Mouse (Mus musculus) kidney, postnatal 10 days (tissue): ENCODE measurements around the gene Themis3.
A peak's percentile ranks its signal among the peaks of the same experiment; 100 is the strongest.

Experiments used
- DNase-seq: peaks from one replicate; pipeline ENCODE4 v3.0.0; 2021; ENCODE audit warnings: mixed read lengths

Themis3 gene

GRCm38 (mm10) chr17:66594435-66594834 is at the start of gene Themis3:
Themis3 (minus strand) TSS chr17:66594621.
- DNase-seq, result no peak

GRCm38 (mm10) chr17:66637951-66638722 is 43.7 kb upstream of the Themis3 start:
- no peak for DNase-seq

- no peak for DNase-seq
Measured at GRCm38 (mm10) chr17:66619996-66620656, 25.7 kb upstream of the Themis3 start.

- no peak for DNase-seq
Measured at GRCm38 (mm10) chr17:66619255-66619826, 24.9 kb upstream of the Themis3 start.

- DNase-seq, result no peak
Measured at GRCm38 (mm10) chr17:66610032-66610431, 15.6 kb upstream of the Themis3 start.

GRCm38 (mm10) chr17:66604931-66605330 is 10.5 kb upstream of the Themis3 start:
- DNase-seq, result no peak

- DNase-seq, result no peak
Measured at GRCm38 (mm10) chr17:66601171-66601570, 6.8 kb upstream of the Themis3 start.

- DNase-seq, result no peak
Measured at GRCm38 (mm10) chr17:66595867-66596266, 1.4 kb upstream of the Themis3 start.

- no peak for DNase-seq
Measured at GRCm38 (mm10) chr17:66595256-66595655, 835 bp upstream of the Themis3 start.

GRCm38 (mm10) chr17:66590353-66591075 is 3.9 kb downstream of the Themis3 start:
- peak; percentile 32 for DNase-seq

GRCm38 (mm10) chr17:66589864-66590263 is 4.6 kb downstream of the Themis3 start:
- no peak for DNase-seq

- no peak for DNase-seq
Measured at GRCm38 (mm10) chr17:66586741-66587140, 7.7 kb downstream of the Themis3 start.

- no peak for DNase-seq
Measured at GRCm38 (mm10) chr17:66586078-66586477, 8.3 kb downstream of the Themis3 start.

GRCm38 (mm10) chr17:66580990-66581389 is 13.4 kb downstream of the Themis3 start:
- no peak for DNase-seq

GRCm38 (mm10) chr17:66578007-66578406 is 16.4 kb downstream of the Themis3 start:
- peak; percentile 79 for DNase-seq

- DNase-seq, result no peak
Measured at GRCm38 (mm10) chr17:66577507-66577906, 16.9 kb downstream of the Themis3 start.

GRCm38 (mm10) chr17:66572677-66573060 is 21.8 kb downstream of the Themis3 start:
- DNase-seq, result peak; percentile 60

GRCm38 (mm10) chr17:66571860-66572676 is 22.4 kb downstream of the Themis3 start:
- no peak for DNase-seq

GRCm38 (mm10) chr17:66564213-66564612 is 30.2 kb downstream of the Themis3 start:
- peak; percentile 70 for DNase-seq

GRCm38 (mm10) chr17:66563551-66563950 is 30.9 kb downstream of the Themis3 start:
- no peak for DNase-seq

- DNase-seq, result no peak
Measured at GRCm38 (mm10) chr17:66561380-66561779, 33.0 kb downstream of the Themis3 start.
